Mouse (Mus musculus) CD4-positive, CD25-positive, alpha-beta regulatory T cell (primary cell): ENCODE results near the gene Orc2. TPM values are rescaled to one million over a fixed set of nuclear protein-coding genes. Genes with fewer than 3 reads are reported as not detected.

Experiments
- polyA plus RNA-seq: library from polyadenylated mRNA; unstranded; fragments of 100-300 nt; shearing (Covaris generic); gene quantifications from one replicate; pipeline ENCODE4 v1.2.1, GENCODE M21; 2017

Gene Orc2
- polyA plus RNA-seq, result 26.8 TPM

DNA sequence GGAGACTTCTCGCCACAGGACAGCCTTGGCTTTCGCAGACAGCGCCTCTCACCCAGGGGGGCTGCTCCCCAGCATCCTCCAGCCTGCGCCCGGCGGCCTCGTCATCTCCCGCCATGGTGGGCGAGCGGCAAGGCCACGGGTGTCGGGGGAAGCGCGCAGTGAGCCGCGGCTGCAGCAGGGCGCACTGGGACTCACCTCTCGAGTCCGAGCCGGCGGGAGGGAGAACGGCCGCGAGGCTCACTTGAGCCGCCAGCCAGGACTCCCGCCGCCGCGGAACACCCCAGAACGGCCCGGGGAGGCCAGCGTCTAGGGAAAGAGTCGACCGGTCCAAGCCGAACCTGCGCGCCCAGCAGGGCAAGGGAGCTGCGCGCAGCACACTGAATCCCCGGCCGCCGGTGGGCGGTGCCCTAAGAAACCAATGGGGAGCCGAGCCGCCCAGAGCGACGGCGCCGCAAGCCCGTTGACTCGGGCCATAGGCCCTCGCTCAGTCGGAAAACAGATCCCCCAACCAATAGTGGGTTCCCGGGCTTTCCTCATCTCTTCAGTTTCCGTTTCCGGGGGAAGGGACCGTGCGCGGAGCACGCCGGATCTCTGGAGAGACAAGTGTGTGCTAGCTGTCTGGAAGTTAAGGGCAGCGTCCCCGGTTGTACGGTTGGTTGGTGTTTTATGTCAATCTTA lies at the start of gene Orc2:
Gene Orc2 (minus strand): TSS at position 533 of the 678 bp plus-strand sequence.

DNA sequence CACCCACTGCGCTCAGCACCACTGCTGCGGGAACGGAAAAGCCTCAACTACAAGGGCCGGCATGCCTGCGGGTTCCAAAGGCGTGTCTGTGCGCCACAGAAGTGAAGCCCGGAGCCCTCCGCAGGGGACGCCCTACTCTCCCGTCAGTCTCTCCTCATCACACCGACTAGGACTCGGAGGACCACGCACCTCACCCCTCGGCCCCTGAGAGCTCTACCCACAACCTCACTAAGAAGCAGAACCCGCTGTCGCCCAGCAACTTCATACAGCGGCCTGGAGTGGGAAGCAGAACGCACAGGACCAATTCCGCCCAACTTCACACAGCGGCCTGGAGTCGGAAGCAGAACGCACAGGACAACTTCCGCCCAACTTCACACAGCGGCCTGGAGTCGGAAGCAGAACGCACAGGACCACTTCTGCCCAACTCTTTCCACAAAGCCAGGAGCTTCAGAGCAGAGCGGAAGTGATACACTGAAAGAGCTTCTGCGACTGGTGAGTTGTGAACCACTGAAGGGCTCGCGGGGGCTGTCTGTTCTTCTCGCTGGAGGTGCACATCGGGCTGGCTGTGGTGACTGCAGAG lies 59.7 kb downstream of the Orc2 start, which contains the start of the genes Nif3l1 and Ppil3:
Gene Nif3l1 (plus strand): TSS at position 9 of the 580 bp plus-strand sequence.
Gene Ppil3 (minus strand): TSS at position 344 of the 580 bp plus-strand sequence.

DNA sequence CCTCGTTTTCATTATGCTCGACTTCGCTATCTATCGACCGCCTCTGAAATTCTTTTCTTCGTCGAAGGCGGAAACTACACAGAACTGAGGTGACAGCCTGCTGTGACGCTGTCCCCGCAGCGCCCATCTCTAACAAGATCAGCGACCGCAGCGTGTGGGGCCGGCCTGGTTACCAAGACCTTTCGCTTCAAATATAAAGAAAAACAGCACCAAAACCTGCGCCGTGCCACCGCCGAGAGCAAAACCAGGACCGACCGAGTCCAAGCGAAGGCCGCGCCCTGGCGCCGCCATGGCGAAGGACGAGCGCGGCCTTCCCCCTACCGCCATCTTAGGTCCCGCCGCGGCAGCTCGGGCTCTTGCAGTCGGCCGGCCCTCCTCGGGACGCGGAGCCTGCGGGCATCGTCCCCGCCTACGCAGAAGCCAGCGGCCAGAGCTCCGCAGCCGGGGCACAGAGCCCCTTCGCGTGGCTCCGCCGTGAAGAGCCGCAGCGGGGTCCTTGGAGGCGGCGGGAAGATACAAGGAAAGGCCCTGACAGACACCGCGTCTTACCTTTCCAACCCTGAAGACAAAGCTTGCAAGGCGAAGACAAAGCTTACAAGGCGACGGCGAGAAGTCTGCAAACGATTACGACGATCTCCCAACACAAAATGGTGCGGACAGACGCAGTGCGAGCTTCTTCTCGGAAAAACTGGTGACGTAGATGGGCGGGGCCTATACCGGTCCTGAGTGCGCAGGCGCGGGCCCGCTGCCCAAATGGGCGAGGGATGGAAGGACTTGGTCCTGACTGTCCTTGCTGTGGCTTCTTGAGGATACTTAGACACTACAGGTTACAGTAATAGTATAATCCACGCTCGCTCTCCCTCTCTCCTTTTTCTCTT lies 81.3 kb downstream of the Orc2 start, which contains the start of gene Clk1:
Gene Clk1 (minus strand): TSS at position 696 of the 878 bp plus-strand sequence.

Other genes with a start within 250 kb of the Orc2 start
- 0.07 TPM for gene Aox2, start 226.8 kb downstream of the Orc2 start, polyA plus RNA-seq
- gene Bzw1, start 112.2 kb downstream of the Orc2 start, polyA plus RNA-seq, result 330 TPM
- 391 TPM for gene Clk1, start 81.0 kb downstream of the Orc2 start, polyA plus RNA-seq
- gene Nif3l1, start 60.0 kb downstream of the Orc2 start, polyA plus RNA-seq, result 27.2 TPM
- 61.3 TPM for gene Ppil3, start 59.6 kb downstream of the Orc2 start, polyA plus RNA-seq
- gene Fam126b, start 81.2 kb upstream of the Orc2 start, polyA plus RNA-seq, result 13.2 TPM
- 130 TPM for gene Ndufb3, start 81.3 kb upstream of the Orc2 start, polyA plus RNA-seq
- 0.16 TPM for gene Als2cr12, start 190.9 kb upstream of the Orc2 start, polyA plus RNA-seq
- gene Cflar, start 206.4 kb upstream of the Orc2 start, polyA plus RNA-seq, result 121 TPM